Mouse (Mus musculus) midbrain, postnatal 0 days (tissue): Measurements from ENCODE around the gene Zw10. TPM values are rescaled to one million over a fixed set of nuclear protein-coding genes. Genes with fewer than 3 reads are reported as not detected.

ENCODE experiments used
- ATAC-seq: fragments of 200-750 bp; cut with Nextera tagmentation; 2 replicates; pipeline ENCODE4 v1.8.0; 2017; ENCODE audit warnings: moderate number of reproducible peaks, mild to moderate bottlenecking, moderate TSS enrichment, moderate library complexity; ENCODE audit not compliant: low FRiP score
- DNase-seq: peaks from one replicate; pipeline ENCODE4 v3.0.0-alpha.2; 2015; ENCODE audit warnings: low spot score
- H3K27ac ChIP-seq: fragments of 300-500 bp; sonication (generic); 2 replicates; pipeline ENCODE4 v1.5.1; 2014; ENCODE audit warnings: low read depth, mild to moderate bottlenecking, low read length, mixed read lengths
- H3K27me3 ChIP-seq: fragments of 300-500 bp; sonication (generic); 2 replicates; pipeline ENCODE4 v1.6.1; 2014; ENCODE audit warnings: low read length, control low read depth, mixed read lengths; ENCODE audit not compliant: insufficient read depth
- H3K36me3 ChIP-seq: fragments of 300-500 bp; sonication (generic); 2 replicates; pipeline ENCODE4 v1.6.1; 2014; ENCODE audit warnings: low read length, control low read depth, mixed read lengths; ENCODE audit not compliant: insufficient read depth
- H3K4me1 ChIP-seq: fragments of 300-500 bp; sonication (generic); 2 replicates; pipeline ENCODE4 v1.6.1; 2014; ENCODE audit warnings: mild to moderate bottlenecking, control low read depth, antibody characterized with exemption, low read length, mixed read lengths; ENCODE audit not compliant: insufficient read depth
- H3K4me2 ChIP-seq: fragments of 300-500 bp; sonication (generic); 2 replicates; pipeline ENCODE4 v1.6.1; 2014; ENCODE audit warnings: low read depth, mild to moderate bottlenecking, low read length, mixed read lengths; ENCODE audit not compliant: poor library complexity, severe bottlenecking
- H3K4me3 ChIP-seq: fragments of 300-500 bp; sonication (generic); 2 replicates; pipeline ENCODE4 v1.5.1; 2014; ENCODE audit warnings: low read depth, mild to moderate bottlenecking, low read length, moderate library complexity
- H3K9ac ChIP-seq: fragments of 300-500 bp; sonication (generic); replicated peaks from 2 replicates; pipeline ENCODE4 v1.6.1; 2014; ENCODE audit warnings: mild to moderate bottlenecking, low read length, moderate library complexity, mixed read lengths; ENCODE audit not compliant: poor library complexity, severe bottlenecking
- H3K9me3 ChIP-seq: fragments of 300-500 bp; sonication (generic); 2 replicates; pipeline ENCODE4 v1.6.1; 2016; ENCODE audit warnings: low read length, control low read depth
- CTCF ChIP-seq: IDR thresholded peaks from 2 replicates; pipeline ENCODE4 v1.5.1; 2016; ENCODE audit warnings: antibody characterized with exemption, mild to moderate bottlenecking
- WGBS: fragments of 180-500 bp; shearing (Covaris S2); extraction: QIAGEN DNeasy Blood & Tissue Kit; methylation state at CpG from one replicate; pipeline ENCODE4 v1.1.7; 2014; 5-methylcytosine and 5-hydroxymethylcytosine counted together
- polyA plus RNA-seq: library from polyadenylated mRNA; unstranded; fragments of >200 nt; fragmentation: Nextera tagmentation; extraction: Ambion mirVana; gene quantifications from 2 replicates; pipeline ENCODE4 v1.2.1, GENCODE M21; 2015
- total RNA-seq: library from RNA; depleted of rRNA; stranded (reverse); fragments of >200 nt; gene quantifications from 2 replicates; pipeline ENCODE4 v1.2.3, GENCODE M21; 2014; rRNA removed

Zw10 gene
- total RNA-seq (11.7 and 14.2 TPM in 2 replicates), polyA plus RNA-seq (16.7 and 17.6 TPM in 2 replicates)

DNA sequence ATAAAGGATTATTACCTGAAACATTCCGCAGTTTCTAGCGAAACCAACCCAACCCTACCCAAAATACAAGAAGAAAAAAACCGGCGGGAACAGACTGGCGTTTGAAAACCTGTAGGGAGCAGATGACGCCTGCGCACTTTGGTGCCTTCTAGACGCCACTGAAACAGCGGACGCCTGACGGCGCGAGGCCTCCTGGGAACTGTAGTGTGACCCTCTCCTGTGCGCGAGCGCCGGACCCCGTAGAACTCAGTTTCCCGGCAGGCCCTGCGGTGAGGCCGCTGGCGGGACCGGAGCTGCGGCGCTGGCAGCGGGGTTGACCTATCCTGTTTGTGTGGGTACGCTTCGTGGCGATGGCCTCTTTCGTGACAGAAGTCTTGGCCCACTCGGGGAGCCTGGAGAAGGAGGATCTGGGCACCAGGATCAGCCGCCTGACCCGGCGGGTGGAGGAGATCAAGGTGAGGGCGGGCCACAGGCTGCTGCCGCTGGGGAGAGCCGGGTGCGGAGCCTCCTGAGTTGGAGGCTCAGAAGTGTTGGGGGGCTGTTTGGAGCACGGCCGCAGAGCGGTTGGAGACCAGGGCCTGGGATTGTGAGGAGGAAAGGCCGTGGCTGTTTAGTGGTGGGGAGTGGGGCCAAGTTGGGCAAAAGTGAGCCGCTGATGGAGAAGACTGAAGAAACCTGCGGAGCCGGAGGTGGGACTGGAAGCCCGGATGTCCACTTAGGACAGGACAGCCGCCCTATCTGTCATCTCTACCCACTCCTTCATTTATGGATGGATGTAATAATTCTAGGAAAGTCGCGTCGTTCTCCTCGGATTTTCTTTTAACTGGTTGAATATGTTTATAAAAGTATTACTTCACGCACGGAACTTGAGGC lies at the start of gene Zw10:
Gene Zw10 (plus strand): TSS at position 281 of the 873 bp plus-strand sequence.
- peak within 1 kb of the TSS; percentile 52 for H3K27ac ChIP-seq
- H3K4me2 ChIP-seq = peak within 1 kb of the TSS; percentile 67
- ATAC-seq (peak; percentile 98), DNase-seq (peak; percentile 99)
- peak within 1 kb of the TSS; percentile 77 for H3K9ac ChIP-seq
- peak; percentile 2; the same call in 1 of the 2 replicates for TF ChIP-seq CTCF
- H3K36me3 ChIP-seq = peaks cover 10% of the 10 kb centered on the region; the same call in 1 of the 2 replicates
- no peaks in the 10 kb centered on the region for H3K9me3 ChIP-seq
- under 1% methylated on average over 53 of the region's 53 CpGs for WGBS
- H3K4me1 ChIP-seq = no peaks in the 10 kb centered on the region
- H3K4me3 ChIP-seq = peak within 1 kb of the TSS; percentile 91
- H3K27me3 ChIP-seq = no peaks in the 10 kb centered on the region

DNA sequence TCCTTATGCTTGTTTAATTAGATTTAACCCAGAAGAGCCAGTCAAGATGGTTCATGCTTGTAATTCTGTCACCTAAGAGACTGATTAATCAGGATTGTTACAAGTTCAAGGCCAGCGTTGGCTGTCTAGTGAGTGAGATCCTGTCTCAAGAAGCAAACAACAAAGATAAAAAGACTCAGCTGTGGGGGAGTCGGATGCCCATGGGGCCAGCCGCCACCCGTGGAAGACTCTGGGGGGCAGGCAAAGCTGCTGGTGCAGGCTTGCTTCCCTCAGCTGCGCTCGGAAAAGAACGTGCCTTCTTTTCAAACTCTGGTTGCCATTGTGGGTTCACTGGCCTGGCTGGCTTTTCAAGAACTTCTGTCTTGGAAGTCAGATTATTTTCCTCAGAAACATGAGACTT lies 39.6 kb upstream of the Zw10 start:
- 88% methylated on average over 7 of the region's 7 CpGs for WGBS
- ATAC-seq = no peak
- H3K27ac ChIP-seq = no peak overlapping the region
- H3K4me2 ChIP-seq = no peak overlapping the region
- DNase-seq = no peak
- H3K4me1 ChIP-seq = no peaks in the 10 kb centered on the region
- no peak overlapping the region for H3K4me3 ChIP-seq
- no peak overlapping the region for H3K9ac ChIP-seq
- H3K9me3 ChIP-seq = no peaks in the 10 kb centered on the region
- no peak for TF ChIP-seq CTCF
- peaks cover 42% of the 10 kb centered on the region for H3K36me3 ChIP-seq
- H3K27me3 ChIP-seq = no peaks in the 10 kb centered on the region

GRCm38 (mm10) chr9:49021289-49021688 lies 34.1 kb upstream of the Zw10 start:
- 86% methylated on average over 5 of the region's 5 CpGs for WGBS
- TF ChIP-seq CTCF = no peak
- H3K4me1 ChIP-seq = no peaks in the 10 kb centered on the region
- DNase-seq = no peak
- no peak overlapping the region for H3K9ac ChIP-seq
- no peak overlapping the region for H3K4me2 ChIP-seq
- no peak overlapping the region for H3K4me3 ChIP-seq
- H3K9me3 ChIP-seq = no peaks in the 10 kb centered on the region
- no peak for ATAC-seq
- H3K27ac ChIP-seq = no peak overlapping the region
- H3K36me3 ChIP-seq = peaks cover 15% of the 10 kb centered on the region; the same call in 1 of the 2 replicates
- no peaks in the 10 kb centered on the region for H3K27me3 ChIP-seq

DNA sequence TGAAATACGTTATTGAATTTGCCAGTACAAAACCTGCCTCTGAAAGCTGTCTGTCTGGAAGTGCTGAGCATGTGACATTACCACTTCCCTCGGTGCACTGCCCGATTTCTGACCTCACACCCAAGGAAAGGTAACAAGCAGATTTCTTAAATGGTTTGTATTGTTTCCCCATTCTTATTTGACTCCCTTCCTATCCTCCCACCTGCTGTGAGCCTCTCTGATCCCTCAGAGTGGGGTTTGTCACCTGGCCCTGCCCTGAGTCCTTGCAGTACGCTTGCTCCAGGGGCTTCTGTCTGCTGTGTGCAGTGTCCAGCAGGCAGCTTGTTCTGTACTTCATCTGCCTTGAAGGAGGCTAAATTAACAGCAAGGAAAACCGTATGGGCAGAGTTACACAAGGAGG lies 31.5 kb upstream of the Zw10 start:
- Histone ChIP-seq H3K27me3 (no peaks in the 10 kb centered on the region), H3K4me3 (no peak overlapping the region), H3K4me2 (no peak overlapping the region), H3K9ac (no peak overlapping the region), H3K4me1 (no peaks in the 10 kb centered on the region), H3K27ac (no peak overlapping the region), H3K9me3 (no peaks in the 10 kb centered on the region), H3K36me3 (peaks cover 28% of the 10 kb centered on the region)
- no peak for TF ChIP-seq CTCF
- no peak for ATAC-seq
- 82% methylated on average over 5 of the region's 5 CpGs for WGBS
- DNase-seq = no peak

GRCm38 (mm10) chr9:49024529-49024928 lies 30.9 kb upstream of the Zw10 start:
- ATAC-seq (no peak), DNase-seq (no peak)
- Histone ChIP-seq H3K36me3 (peaks cover 32% of the 10 kb centered on the region), H3K4me2 (no peak overlapping the region), H3K4me1 (no peaks in the 10 kb centered on the region), H3K9ac (no peak overlapping the region), H3K9me3 (no peaks in the 10 kb centered on the region), H3K27ac (no peak overlapping the region), H3K27me3 (no peaks in the 10 kb centered on the region), H3K4me3 (no peak overlapping the region)
- TF ChIP-seq CTCF = no peak
- 80% methylated on average over 2 of the region's 2 CpGs for WGBS

DNA sequence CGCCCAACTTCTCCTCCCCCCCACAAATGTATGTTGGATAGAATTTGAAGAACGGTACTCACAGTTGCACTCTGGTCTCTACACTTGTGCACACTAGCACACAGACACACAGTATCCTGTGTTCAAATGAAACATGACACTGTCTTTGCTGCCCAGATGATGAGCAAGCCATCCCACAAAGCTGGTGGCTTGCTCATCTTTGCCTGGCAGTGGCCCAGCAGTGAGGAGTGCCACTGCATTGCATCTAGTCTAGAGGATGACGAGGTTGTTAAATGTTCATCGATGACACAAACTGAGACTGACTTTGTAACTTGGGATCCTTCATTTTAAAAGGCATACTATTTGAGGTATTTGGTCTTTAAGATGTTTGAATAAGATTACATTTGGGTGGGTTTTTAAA lies 20.6 kb upstream of the Zw10 start:
- TF ChIP-seq CTCF = no peak
- ATAC-seq (no peak), DNase-seq (no peak)
- no peak overlapping the region for H3K4me3 ChIP-seq
- H3K9me3 ChIP-seq = no peaks in the 10 kb centered on the region
- H3K36me3 ChIP-seq = peaks cover 50% of the 10 kb centered on the region
- H3K27me3 ChIP-seq = no peaks in the 10 kb centered on the region
- no peak overlapping the region for H3K27ac ChIP-seq
- WGBS = 93% methylated on average over 4 of the region's 4 CpGs
- H3K4me2 ChIP-seq = no peak overlapping the region
- no peaks in the 10 kb centered on the region for H3K4me1 ChIP-seq
- no peak overlapping the region for H3K9ac ChIP-seq
